Mouse (Mus musculus) layer of hippocampus, postnatal 10 days (tissue): ENCODE results near the gene Rb1. TPM values are rescaled to one million over a fixed set of nuclear protein-coding genes. Genes with fewer than 3 reads are reported as not detected.
A peak's percentile ranks its signal among the peaks of the same experiment; 100 is the strongest.

ENCODE experiments used
- DNase-seq, 2 experiments: peaks; one replicate each; pipeline ENCODE4 v3.0.0; 2021; ENCODE audit warnings: low spot score in 2 of 2
- long read RNA-seq: library from polyadenylated mRNA; stranded (forward); transcript quantifications from one replicate; pipeline ENCODE4 v2.0.0, GENCODE M21; 2023
- total RNA-seq, 2 experiments: library from RNA; stranded (reverse); gene quantifications; 2 replicates each; pipeline ENCODE4 v1.2.3; 2021

Gene Rb1
- 10 to 100 TPM; 42.4 to 49.7 TPM for total RNA-seq
- long read RNA-seq, full-length matches to known transcripts = 12 of 16 reads
- long read RNA-seq, partial matches to known transcripts = 3 of 16 reads
- long read RNA-seq, other reads (novel, unspliced or antisense) = 1 of 16 reads

DNA sequence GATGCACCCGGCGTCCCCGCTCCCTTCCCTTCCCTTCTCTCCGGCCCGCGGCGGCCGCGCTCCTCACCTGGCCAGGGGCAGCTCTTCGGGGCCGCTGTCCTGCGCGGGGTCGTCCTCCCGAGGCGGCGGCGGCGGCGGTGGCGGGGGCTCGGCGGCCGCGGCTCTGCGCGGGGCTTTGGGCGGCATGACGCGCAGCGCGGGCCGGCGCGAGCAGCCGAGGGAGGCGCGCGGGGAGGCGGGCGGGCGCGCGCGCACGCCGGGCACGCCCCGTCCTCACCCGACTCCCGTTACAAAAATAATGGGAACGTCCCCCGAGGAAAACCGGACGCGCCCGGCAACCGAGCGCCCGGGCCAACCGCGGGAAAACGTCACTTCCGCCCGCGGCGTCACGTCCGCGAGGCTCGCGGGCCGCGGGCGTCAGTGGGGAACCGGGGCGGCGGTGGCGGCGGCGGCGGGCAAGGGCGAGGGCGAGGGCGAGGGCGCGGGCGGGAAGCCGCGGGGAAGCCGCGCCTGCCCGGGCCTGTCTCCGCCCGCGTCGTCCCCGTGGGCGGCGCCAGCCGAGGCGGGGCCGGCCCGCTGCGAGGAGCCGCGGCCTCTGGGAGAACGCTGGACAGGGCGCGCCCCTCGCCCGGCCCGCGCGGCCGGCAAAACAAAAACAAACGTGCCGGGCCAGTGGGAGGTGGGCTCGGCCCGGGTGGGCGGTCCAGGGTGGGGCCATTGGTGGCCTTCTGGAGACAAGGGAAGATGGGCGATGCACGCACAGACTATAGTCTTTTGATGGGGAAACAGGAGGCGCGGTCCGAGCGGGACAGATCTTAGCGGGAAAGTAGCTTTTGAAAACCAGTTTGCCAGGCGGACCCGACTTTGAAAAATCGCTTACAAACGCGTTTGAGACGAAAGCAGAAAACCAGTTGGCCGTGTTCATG is at the start of gene Rb1:
Rb1 (minus strand) TSS at position 367 of the 926 bp plus-strand sequence.
- DNase-seq = peak; percentile 77 to 83

DNA sequence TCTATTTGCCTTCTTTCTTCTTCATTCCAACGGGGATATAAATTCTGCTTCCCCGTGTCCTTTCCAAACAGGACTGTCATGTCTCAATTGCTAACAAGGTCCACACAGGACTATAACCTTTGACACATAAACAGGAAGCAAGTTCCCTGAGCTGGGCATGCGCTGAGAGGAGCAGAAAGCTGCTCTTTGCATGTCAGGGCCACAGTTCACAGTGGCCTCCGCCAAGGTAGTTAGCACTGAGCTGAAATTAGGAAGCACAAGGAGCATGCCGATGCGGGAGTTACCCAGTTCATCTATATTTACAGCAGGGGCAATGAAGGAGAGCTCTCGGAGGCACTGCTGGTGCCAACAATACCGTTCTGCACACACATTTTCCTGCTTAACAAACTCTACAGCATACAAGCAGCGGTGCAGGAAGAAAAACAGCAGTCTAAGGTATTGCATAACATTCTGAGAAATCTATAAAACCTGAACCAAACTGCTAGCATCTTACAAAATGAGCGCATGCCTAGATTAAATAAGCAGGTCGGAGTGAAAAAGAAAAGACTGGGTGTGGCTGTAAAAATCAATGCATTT is 48.8 kb upstream of the Rb1 start:
- DNase-seq = no peak

DNA sequence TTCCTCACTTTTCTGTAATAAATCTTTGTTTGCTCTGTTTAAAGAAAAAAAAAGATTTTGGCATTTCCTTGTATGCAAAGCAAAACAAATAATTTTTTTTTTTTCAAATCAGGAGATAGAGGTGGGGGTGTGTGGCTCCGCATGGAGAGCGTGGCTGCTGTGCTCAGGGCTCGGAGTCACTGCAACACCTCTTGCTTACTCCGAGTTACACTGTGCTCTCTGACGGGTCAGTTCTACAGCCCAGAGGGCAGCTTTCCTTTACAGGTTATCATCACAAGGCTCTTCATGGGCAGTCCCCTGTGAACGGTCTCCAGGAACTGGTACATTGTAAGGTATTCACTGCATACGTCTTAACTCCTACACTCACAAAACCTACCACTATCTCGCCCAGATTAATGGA is 48.0 kb upstream of the Rb1 start:
- no peak for DNase-seq

DNA sequence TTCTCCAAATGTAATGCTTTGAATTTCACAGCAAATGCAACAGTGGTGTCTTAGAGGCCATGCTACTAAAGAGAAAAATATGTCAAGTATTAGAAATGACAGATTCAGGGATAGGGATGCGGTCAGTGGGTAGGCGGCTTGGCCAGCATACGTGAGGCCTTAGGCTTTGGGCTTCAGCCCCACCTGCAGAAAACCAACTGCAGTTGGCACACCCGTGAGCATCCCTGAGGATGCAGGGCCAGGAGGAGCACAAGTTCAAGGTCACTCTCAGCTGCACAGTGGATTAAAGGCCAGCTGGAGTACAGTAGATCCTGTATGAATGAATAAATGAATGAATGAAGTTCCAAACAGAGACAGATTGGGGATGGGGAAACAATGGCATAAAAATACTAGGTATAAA is 47.4 kb upstream of the Rb1 start:
- DNase-seq = no peak

DNA sequence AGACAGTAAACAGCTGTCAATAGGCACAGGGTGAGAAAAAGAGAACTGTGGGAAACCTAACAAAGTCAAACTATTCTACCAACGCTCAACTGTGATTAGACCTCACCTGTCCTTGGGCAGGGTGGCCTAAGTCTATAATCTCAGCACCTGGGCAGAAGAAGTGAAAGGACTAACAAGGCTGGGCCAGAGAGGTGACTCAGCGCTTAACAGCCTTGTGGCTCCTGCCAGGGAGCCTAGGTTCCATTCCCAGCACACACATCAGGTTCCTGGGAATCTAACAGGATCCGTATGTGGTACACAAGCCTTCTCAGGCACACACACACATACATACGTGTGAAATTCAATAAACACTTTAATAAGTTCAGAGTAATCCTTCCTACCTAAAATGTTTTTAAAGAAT is 46.0 kb upstream of the Rb1 start:
- no peak for DNase-seq

DNA sequence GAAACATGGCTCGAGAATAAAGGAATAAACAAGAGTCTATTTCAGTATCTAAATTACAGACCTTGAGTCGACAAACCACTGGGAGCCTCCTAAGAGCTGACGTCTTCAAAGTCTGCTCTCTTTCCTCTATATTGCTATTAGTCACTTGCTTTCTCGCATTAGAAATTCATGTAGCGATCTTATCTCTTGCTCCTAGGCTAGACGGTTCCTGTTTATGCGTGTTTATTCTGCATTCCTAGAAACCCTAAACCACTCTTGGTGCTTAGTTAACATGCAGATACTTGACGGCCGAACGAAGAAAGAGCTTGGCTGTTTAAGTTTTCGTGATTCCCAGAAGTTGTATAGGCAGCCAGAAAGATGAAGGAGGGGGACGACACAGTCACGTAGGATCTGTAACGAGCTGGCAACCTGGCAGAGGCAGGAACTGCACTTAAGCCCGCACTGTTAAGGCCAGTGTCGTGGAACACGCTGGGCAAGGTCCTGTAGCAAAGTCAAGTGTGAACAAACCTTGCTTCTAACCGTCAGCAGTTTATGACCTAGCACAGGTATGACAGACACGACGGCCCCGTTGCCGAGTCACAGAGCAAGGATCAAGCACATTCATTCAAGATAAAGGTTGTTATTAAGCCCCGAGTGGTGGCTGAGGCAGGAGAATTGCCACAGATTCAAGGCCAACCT is 45.2 kb upstream of the Rb1 start:
- no peak for DNase-seq

DNA sequence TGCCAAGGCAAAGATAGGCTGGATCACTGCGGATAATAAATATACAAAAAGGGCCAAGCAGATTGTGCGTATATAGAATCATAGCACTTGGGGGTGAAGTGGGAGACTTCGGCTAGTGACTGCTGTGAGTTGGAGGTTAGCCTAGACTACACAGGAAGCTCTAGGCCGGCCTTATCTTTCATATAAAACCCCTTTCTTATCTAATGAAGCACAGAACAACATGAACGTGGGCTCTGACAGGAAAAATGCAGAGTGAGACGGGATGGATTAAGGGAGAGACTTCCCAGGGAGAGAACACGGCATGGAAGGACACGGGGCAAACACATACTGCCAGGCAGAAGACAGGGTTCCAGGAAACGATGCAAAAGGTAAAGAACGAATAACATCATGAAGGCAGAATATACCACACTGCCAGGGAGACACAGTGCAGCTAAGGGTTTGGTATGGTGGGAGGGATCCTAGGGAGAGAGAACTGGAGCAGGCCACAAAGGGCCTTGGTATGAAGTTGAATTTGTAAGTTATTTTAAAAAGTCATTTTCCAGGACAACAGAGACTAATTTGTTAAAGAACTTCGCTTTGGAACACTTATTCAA is 44.6 kb upstream of the Rb1 start:
- no peak for DNase-seq

DNA sequence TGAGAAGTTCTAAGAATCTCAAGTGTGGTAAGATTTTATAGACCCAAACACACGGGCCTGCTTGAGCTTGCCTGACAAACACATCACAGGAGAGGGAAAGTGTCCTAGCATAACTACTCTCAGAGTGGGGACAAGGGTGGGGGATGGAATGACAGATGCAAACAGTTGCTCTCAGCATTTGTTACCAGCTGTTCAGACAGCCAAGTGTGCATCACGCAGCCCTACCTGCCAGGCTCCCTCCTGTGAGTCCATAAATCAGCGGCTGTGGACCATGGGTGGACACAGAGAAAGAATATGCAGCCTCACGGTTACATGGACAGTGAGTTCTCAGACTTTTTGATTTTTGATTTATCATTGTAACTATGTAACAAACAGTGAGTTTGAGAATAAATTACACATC is 44.0 kb upstream of the Rb1 start:
- DNase-seq = no peak

DNA sequence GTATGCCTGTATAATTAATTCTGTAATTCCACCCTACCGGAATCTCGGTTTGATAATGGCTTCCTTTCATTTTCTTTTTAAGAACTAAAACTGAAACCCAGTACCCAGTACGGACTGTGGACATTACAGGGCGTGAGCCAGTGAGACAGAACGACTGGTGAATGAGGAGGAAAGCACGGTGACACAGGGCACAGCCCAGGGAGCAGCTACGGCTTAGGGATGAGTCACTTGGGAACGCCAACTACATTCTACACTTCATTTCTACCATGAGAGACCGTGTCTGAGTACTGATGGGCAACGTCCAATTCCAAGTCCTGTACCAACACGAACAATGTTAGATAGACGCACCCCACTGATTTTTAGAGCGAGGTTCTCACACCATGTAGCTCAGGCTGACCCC is 43.3 kb upstream of the Rb1 start:
- DNase-seq = no peak

DNA sequence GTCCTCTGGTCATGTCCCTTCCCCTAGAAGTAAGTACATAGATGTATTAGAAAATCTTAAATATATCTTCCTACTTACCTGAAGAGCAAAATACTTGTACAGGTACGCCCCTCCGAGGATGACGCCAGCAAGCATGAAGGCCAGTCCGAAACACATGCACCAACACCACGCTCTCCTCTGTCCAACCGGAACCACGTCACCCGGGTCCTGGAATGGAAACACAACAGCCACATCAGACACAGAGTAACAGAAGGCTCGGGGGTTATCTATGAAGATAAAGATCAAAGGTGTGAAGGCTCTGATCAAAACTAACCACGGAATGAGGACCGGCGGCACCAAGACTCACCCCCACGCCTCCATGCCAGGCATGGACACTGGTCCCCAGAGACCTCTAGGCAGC is 42.6 kb upstream of the Rb1 start:
- DNase-seq = no peak

DNA sequence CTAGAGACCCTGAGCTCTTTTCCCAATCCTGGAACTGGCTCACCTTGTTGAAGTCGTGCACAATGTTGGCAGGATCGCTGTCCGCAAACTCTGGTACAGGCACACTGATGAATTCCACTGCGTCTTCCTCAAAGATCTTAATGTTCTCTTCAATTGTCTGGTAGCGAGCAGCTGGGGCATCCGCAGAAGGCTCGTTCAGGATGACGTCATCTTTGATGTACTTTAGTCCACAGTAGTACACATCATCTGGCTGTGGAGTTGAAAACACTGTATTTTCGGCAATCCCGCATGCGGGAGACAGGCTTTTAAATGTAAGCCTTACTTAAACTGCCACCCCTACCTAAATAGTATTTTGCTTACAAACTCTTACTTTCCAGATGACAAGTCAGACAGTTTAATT is 40.7 kb upstream of the Rb1 start:
- DNase-seq = no peak

DNA sequence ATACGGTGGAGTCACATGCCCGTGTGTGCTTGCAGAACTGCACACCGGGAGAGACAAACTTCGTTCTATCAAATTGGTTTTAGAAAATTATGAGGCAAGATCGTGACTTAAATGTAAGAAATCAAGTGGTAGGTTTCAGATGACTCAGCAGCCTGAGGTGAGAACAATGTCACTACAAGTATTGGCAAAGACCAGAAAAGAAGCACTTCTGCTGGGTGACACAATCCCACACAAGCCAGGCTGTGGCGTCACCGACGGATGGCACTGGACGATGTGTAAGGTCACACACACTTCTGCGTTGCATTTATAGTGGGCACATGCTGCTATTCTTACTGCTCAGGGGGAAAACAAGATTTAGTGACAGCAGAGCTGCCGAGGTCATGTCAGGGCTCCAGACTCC is 38.2 kb upstream of the Rb1 start:
- no peak for DNase-seq

DNA sequence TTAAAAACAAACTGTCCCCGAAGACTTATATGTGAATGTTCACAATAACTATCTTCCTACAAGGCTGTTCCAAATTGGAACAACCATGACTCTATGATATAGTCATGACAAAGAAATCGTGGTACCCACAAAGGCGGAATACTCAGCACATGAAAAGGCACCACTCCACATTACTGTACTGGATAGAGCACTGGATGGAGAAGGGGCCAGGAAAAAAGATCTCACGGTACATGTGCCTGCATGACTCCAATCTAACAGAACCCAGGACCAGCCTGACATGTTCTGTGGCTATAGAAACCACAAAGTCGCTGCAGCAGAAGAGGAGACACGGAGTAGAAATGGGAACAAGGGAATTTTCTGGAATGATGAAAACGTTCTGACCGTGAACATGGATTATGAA is 29.1 kb upstream of the Rb1 start:
- DNase-seq = no peak

DNA sequence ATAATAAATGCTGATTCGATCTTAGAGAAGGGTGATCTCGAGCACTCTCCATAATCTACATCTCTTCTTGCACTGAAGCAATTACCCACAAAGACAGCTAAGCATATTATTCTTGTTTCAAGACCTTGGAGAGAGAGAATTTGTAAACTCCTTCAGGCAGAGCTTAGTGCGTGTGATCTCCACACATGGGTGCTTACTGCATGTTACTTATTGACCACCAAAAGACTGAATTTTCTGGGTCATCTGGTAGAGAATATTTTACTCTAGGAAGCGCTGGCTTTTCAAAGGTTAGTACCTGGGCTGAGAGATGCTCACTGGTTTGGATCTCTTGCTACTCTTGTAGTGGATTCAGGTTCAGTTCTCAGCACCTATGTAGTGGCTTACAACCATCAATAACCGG is 25.5 kb upstream of the Rb1 start:
- DNase-seq = no peak

DNA sequence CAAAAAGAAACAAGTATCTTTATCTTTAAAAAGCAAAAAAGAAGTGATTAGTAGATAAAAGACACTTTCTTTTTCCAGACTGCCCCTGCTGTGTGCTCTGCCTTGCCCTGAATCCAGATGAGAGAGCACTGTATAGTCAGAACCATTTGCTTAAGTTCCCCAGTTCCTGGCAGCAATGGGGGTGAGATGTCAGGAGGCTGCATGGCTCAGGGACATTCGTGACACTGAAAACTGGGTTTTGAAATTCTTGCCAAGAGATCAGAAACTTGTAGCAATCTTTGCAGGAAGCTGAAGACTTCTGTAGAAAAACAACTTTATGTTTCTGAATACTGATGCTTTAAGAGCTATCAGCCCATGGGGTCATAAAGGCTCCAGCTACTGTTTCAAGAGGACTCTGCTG is 24.4 kb upstream of the Rb1 start:
- DNase-seq = no peak

DNA sequence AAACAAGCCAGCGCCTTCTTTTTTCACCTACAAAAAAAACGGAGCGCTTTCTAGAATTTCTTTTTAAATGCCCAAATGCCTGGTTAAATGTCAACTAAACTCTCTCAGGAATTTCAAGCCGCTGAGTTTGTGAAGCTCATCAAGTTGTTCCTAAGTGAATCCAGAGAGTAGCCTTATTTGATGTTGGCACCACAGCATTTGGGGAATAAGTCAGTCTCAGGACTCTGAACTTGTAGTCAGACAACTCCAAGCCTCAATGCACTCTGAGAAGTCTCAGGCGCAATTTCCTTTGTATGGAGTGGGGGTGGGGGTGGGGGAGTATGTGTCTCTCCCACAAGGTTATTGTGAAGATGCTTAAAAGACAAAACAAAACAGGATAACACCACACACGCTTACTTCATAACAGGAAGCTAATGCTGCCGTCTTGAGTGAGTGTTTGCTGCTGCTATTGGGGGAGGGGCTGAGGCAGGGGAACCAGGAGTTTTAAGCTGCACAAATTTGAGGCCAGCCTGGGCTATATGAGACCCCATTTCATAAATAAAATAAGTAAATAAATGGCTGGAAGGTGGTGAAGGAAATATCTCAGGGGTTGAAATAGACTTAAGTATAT is 23.5 kb upstream of the Rb1 start:
- DNase-seq = no peak

DNA sequence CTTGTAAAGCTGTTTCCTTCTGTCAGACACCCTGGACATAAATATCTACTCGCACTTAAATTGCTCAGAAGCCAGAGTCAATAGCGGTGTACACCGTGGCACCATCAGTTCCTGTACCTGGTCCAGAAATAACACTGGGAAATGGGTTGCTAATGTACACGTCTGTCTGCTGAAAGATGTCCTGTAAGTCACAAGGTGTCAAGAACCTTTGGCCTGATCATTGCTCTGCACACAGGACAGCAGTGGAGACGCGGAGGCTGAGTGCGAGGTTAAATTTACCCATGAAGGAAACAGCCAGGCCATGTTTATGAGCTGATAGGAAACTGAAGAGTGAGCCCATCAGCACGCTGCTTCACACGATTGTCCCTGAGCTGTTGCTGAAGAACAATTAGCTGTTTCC is 21.7 kb upstream of the Rb1 start:
- no peak for DNase-seq

DNA sequence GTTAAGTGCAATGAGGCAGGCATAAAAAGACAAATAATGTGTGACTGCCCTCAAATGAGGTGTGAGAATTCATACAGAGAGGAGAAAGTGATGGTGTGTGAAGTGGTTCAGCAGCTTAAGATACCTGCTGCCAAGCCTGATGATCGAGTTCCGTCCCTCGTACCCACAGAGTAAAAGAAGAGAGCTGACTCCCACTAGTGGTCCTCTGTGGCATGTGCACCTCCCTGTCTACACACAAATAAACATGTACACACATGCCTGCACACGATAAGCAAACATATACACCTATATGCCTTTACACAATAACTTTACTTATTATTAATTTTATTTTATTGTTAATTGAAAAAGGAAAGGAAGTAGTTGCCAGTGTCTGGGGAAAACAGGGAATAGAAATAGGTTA is 20.0 kb upstream of the Rb1 start:
- no peak for DNase-seq

DNA sequence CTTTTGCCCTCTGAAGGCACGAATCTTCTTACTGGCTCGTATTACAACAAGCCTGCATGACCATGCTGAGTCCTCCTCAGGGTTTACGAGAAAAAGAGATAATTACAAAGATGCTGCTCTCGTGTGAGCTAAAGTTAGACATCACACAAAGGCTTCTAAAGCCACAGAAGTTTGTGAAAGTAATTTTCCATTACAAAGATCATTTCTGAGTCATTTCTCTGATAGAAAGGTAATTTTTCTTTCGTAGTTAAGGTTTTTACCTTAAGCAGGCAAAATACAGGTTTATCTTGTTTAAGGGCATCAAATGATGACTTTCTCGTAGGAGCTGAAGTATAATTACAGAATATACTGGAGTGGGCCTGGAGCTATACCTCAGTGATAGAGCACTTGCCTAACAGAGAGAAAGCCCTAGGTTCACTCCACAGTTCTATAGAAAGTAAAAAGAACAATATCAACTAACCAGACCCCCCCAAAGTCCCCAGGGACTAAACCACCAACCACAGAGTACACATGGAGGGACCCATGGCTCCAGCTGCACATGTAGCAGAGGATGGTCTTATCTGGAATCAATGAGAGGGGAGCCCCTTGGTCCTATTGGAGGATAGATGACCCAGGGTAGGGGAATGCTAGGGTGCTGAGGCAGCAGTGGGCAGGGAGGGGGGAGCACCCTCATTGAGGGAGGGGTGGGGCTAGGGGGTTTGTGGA is 14.6 kb upstream of the Rb1 start:
- no peak for DNase-seq

DNA sequence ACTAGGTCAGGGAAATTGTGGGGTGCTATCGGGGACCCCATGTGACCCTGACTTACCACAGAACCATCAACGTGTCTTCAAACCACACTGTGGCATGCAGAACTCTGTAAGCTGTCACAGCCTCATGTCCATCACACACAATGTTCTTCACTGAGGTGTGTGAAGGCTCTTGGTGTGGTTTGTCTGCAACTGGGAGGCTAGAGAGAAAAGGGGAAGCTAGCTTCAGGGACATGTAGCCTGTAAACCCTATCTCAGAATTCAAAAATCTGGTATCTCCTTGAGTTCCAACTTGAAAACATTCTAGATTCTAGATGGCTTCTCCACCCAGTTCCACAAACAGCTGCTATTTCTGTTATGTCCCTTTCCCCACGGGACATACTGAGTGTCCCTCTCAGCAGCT is 14.0 kb upstream of the Rb1 start:
- no peak for DNase-seq
